Mouse (Mus musculus) forebrain, embryonic 16.5 days (tissue): Measurements from ENCODE around the gene Sipa1l1. TPM values are rescaled to one million over a fixed set of nuclear protein-coding genes. Genes with fewer than 3 reads are reported as not detected.
"Not testable (repeated sequence)": the region's sequence is repeated elsewhere in the genome, so short reads cannot be mapped to it uniquely, and the experiment has no call there.

Experiments
- ATAC-seq: fragments of 200-750 bp; cut with Nextera tagmentation; 2 replicates; pipeline ENCODE4 v1.8.0; 2017; ENCODE audit warnings: mild to moderate bottlenecking, moderate library complexity
- H3K27ac ChIP-seq: fragments of 300-500 bp; sonication (generic); 2 replicates; pipeline ENCODE4 v1.5.1; 2014; ENCODE audit warnings: low read length, control low read depth
- H3K27me3 ChIP-seq: fragments of 300-500 bp; sonication (generic); replicated peaks from 2 replicates; pipeline ENCODE4 v1.6.1; 2014; ENCODE audit warnings: low read length; ENCODE audit not compliant: control insufficient read depth, insufficient read depth
- H3K36me3 ChIP-seq: fragments of 300-500 bp; sonication (generic); 2 replicates; pipeline ENCODE4 v1.6.1; 2014; ENCODE audit not compliant: control insufficient read depth, insufficient read depth
- H3K4me1 ChIP-seq: fragments of 300-500 bp; sonication (generic); replicated peaks from 2 replicates; pipeline ENCODE4 v1.6.1; 2014; ENCODE audit warnings: low read length; ENCODE audit not compliant: control insufficient read depth, insufficient read depth
- H3K4me2 ChIP-seq: fragments of 300-500 bp; sonication (generic); 2 replicates; pipeline ENCODE4 v1.6.1; 2014; ENCODE audit warnings: mild to moderate bottlenecking, low read length, control low read depth
- H3K4me3 ChIP-seq: fragments of 300-500 bp; sonication (generic); replicated peaks from 2 replicates; pipeline ENCODE4 v1.5.1; 2014; ENCODE audit warnings: mild to moderate bottlenecking, low read length, control low read depth
- H3K9ac ChIP-seq: fragments of 300-500 bp; sonication (generic); replicated peaks from 2 replicates; pipeline ENCODE4 v1.6.1; 2014; ENCODE audit warnings: low read depth, low read length, control low read depth
- H3K9me3 ChIP-seq: fragments of 300-500 bp; sonication (generic); 2 replicates; pipeline ENCODE4 v1.6.1; 2016; ENCODE audit warnings: low read length; ENCODE audit not compliant: control insufficient read depth
- WGBS: fragments of 180-500 bp; shearing (Covaris S2); extraction: QIAGEN DNeasy Blood & Tissue Kit; methylation state at CpG from one replicate; pipeline ENCODE4 v1.1.7; 2014; 5-methylcytosine and 5-hydroxymethylcytosine counted together
- polyA plus RNA-seq: library from polyadenylated mRNA; unstranded; fragments of >200 nt; fragmentation: Nextera tagmentation; extraction: Ambion mirVana; gene quantifications from 2 replicates; pipeline ENCODE4 v1.2.1, GENCODE M21; 2015

Gene Sipa1l1
- polyA plus RNA-seq, 1 experiment from 2014 or later = 26.8 TPM

DNA sequence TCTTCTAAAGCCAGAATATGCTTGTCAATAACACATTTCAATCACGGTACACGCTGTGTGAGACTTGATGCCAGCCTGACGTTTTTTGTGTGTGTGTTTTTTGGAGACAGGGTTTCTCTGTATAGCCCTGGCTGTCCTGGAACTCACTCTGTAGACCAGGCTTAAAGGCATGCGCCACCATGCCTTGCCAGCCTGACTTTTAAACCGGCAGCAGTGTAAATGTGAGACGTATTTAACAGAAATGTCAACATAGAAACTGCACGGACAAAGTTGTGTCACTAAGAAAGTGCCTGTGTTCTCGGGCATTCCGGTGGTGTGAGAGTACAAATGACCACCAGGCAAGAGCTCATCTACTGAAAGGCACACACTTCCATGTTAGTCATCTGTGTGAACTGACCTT is 323.3 kb downstream of the Sipa1l1 start:
- H3K27ac ChIP-seq = no peak overlapping the region
- no peaks in the 10 kb centered on the region for H3K27me3 ChIP-seq
- WGBS = 81% methylated on average over 9 of the region's 9 CpGs
- H3K9me3 ChIP-seq = no peaks in the 10 kb centered on the region
- no peak overlapping the region for H3K4me3 ChIP-seq
- ATAC-seq = no peak
- no peaks in the 10 kb centered on the region for H3K4me1 ChIP-seq
- H3K9ac ChIP-seq = no peak overlapping the region
- no peaks in the 10 kb centered on the region for H3K36me3 ChIP-seq
- H3K4me2 ChIP-seq = no peak overlapping the region

DNA sequence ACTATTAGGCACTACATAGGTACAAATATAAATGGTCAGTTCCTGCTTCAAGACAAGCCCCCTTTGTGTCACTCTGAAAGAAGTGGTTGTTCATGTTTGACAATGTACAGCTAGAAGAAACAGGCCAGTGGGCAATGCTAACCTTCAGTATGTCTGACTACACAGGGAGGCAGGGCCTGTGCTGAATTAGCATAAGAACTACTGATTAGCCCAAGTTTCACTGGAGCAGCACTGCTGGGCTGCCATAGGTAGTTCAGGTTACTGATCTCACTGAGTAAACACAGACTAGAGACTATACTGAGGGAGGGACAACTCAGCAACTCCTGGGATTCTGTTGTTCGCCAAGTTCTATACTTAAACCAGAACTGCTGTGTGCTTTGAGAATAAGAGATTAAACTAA is 324.1 kb downstream of the Sipa1l1 start:
- not testable (repeated sequence) for H3K27ac ChIP-seq, H3K9me3 ChIP-seq, H3K4me2 ChIP-seq, ATAC-seq, H3K27me3 ChIP-seq, H3K36me3 ChIP-seq, H3K9ac ChIP-seq, H3K4me1 ChIP-seq, H3K4me3 ChIP-seq
- WGBS = 36% methylated on average over 1 of the region's 1 CpGs

DNA sequence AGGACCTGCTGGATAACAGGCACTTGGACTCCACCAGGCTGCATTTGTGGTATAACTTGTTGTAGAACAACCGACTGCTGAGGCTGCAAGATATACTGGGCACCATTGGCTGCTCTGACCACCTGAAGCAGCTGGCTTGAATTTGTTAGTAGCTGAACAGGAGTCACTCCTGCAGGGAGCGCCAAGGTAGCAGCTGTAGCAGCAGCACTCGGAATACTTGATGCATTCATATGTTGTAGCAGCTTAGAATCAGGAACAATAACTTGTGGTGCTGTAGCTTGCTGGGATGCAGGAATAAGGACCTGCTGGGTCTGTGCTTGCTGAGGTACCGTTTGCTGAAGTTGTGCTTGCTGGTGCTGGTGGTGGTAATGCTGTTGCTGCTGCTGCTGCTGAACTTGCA is 326.8 kb downstream of the Sipa1l1 start:
- Histone ChIP-seq H3K9ac (no peak overlapping the region), H3K4me3 (no peak overlapping the region), H3K4me2 (no peak overlapping the region), H3K27me3 (no peaks in the 10 kb centered on the region), H3K9me3 (no peaks in the 10 kb centered on the region), H3K4me1 (peaks cover 7% of the 10 kb centered on the region), H3K27ac (no peak overlapping the region), H3K36me3 (no peaks in the 10 kb centered on the region)
- WGBS = 78% methylated on average over 4 of the region's 4 CpGs
- ATAC-seq = no peak

DNA sequence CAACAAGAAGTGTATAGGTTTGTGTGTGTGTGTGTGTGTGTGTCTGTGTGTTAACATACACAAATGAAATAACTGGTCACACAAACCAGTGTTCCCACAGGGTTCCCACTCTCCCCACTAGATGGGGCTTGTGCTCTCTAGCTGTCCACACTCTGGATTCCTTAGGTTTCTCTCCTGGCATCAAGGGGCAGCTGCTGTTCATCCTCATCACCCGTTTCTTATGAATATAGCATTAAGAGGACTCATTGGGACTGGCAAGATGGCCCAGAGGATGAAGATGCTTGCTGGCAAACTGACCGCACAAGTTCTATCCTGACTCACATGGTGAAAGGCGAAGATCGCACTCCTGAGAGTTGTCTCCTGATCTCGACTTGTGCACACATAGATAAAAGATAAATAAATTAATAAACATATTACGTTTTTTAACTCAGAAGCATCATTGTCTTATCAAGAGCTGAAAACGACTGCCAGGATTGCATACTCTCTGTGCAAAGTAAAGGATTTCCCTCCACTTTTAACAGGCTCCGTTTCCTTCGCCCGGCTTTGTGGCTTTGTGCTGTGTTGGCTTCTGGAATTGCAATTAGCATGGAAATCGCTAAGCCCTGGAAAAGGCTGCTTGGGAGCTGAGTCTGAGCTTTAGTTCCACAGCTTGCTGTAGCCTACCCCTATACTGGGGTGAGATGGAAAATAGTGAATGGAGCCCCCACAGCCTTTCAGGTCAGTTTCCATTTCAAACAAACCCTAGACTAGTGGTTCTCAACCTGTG is 328.9 kb downstream of the Sipa1l1 start:
- 21% methylated on average over 11 of the region's 11 CpGs for WGBS
- H3K4me1 ChIP-seq = peaks cover 7% of the 10 kb centered on the region
- H3K27me3 ChIP-seq = no peaks in the 10 kb centered on the region
- peak overlapping the region; percentile 36 for H3K4me3 ChIP-seq
- H3K36me3 ChIP-seq = no peaks in the 10 kb centered on the region
- H3K9me3 ChIP-seq = no peaks in the 10 kb centered on the region
- H3K9ac ChIP-seq = peak overlapping the region; percentile 41
- no peak overlapping the region for H3K27ac ChIP-seq
- ATAC-seq = peak; percentile 88
- peak overlapping the region; percentile 61 for H3K4me2 ChIP-seq

DNA sequence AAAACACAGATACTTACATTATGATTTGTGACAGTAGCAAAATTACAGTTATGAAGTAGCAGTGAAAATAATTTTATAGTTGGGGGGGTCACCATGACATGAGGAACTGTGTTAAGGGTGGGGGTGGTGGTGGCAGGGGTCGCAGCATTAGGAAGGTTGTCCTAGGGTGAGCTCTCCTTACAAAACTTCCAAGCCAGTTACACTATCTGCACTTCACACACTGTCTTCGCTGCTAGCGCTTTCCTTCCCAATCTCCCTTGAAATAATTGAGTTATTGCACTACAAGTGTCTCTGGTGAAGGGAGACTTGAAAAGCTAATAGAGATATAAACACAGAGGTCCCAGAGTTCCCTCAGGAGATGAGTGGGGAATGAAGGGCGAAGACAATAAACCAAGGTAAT is 329.6 kb downstream of the Sipa1l1 start:
- Histone ChIP-seq H3K9ac (no peak overlapping the region), H3K27ac (no peak overlapping the region), H3K36me3 (no peaks in the 10 kb centered on the region), H3K4me1 (peaks cover 7% of the 10 kb centered on the region), H3K4me3 (no peak overlapping the region), H3K9me3 (no peaks in the 10 kb centered on the region), H3K27me3 (no peaks in the 10 kb centered on the region), H3K4me2 (no peak overlapping the region; the same call in 1 of the 2 replicates)
- ATAC-seq = no peak
- WGBS = 90% methylated on average over 4 of the region's 4 CpGs

DNA sequence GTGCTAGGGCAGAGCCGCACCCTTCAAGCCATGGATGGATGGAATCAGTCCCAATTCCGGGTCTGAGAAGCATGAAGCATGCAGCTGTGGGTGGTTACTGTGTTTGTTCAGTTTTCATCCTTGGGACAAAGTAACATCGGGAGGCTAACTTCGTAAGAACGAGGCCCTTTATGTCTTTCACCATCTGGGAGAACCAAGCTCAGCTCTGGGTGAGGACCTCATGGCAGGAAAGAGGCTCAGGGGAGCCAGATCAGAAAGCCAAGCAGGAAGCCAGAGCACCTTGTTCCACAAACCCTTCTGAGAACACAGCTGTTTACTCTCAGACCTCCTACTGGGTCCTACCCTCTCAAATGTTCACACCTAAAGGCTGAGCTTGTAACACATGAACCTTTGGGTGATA is 330.6 kb downstream of the Sipa1l1 start:
- Histone ChIP-seq H3K9ac (no peak overlapping the region), H3K36me3 (no peaks in the 10 kb centered on the region), H3K27ac (no peak overlapping the region), H3K27me3 (no peaks in the 10 kb centered on the region), H3K9me3 (no peaks in the 10 kb centered on the region), H3K4me1 (peaks cover 7% of the 10 kb centered on the region), H3K4me3 (no peak overlapping the region), H3K4me2 (no peak overlapping the region)
- WGBS = 91% methylated on average over 5 of the region's 5 CpGs
- ATAC-seq = no peak
